ENCODE assay signal across 8 mouse cellular contexts in the genomic region with DNA sequence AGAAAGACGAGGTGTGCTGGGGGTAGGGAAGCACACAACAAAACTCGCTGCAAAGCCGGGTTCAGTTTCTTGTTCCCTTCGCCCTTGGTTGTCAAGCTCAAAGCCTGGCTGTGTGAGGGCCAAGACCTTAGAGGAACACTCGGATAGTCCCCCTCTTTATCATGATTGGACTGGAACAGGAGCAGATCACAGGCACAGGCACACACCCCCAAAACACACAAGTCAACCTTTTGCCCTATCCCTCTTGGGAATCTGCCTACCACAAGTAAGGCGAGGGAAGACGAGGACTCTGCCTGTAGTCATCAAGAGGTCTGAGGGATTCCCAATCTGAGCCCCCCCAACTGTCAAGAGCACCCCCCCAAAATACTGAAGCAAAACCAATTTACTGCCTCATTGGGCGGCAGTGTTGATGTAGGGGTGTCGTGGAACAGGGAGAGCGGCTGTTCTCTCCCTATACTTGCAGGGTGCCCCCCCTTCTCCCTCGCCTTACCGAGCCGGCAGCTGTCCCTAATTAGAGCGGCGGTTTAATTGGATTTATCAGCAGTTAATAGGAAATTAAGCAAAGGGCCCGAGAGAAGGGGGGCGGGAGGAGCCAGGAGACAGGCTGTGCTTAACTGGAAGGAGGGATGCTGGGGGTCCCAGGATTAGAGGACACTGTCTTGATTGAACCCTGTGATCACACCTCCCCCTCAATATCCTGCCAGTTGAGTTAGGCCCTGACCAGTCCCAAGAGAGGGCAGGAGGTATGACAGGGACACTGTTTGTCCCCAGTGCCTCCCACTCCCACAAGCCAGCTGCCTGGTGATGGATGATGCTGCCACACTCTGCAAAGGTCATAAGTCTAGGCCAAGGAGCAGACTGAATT. TPM values are rescaled to one million over a fixed set of nuclear protein-coding genes. Genes with fewer than 3 reads are reported as not detected.
A peak's percentile ranks its signal among the peaks of the same experiment; 100 is the strongest.
DNase-seq lines count a peak whose midpoint lies in the region; ATAC-seq and TF ChIP-seq lines count a peak whose summit lies in the region.

No protein-coding gene starts in this region.

- H3K4me2 ChIP-seq in liver, embryonic 12.5 days = peak overlapping the region; percentile 76
- H3K4me2 ChIP-seq in liver, postnatal 0 days (ENCODE audit: low read depth, low read length) = no peak overlapping the region
- peak overlapping the region; percentile 80 for H3K4me2 ChIP-seq in intestine, embryonic 15.5 days (replicated peaks)

- DNase-seq in liver, postnatal 0 days = no peak
- DNase-seq in embryo, embryonic 10 days (ENCODE audit: low spot score) = peak; percentile 72
- peak; percentile 74 for DNase-seq in retina, embryonic 14.5 days (ENCODE audit: low spot score)
- no peak for DNase-seq in urinary bladder, adult 2 months (ENCODE audit: low spot score)
- no peak for DNase-seq in left cerebral cortex, postnatal 25 days (ENCODE audit: low spot score in 2 of 2)

- no peaks in the 10 kb centered on the region for H3K36me3 ChIP-seq in liver, embryonic 12.5 days
- no peaks in the 10 kb centered on the region for H3K36me3 ChIP-seq in liver, postnatal 0 days (replicated peaks; ENCODE audit: insufficient read depth, low read length)
- no peaks in the 10 kb centered on the region for H3K36me3 ChIP-seq in intestine, embryonic 15.5 days

- no peak overlapping the region for H3K9ac ChIP-seq in liver, embryonic 12.5 days
- H3K9ac ChIP-seq in liver, postnatal 0 days (replicated peaks) = no peak overlapping the region
- H3K9ac ChIP-seq in intestine, embryonic 15.5 days = no peak overlapping the region

- no peak for ATAC-seq in liver, embryonic 12.5 days
- no peak for ATAC-seq in liver, postnatal 0 days
- ATAC-seq in intestine, embryonic 15.5 days = no peak
- no peak for ATAC-seq in activated CD4-positive, CD25-positive, alpha-beta regulatory T cell, adult 4 months

- H3K27ac ChIP-seq in liver, embryonic 12.5 days = no peak overlapping the region
- no peak overlapping the region for H3K27ac ChIP-seq in liver, postnatal 0 days (ENCODE audit: low read depth)
- no peak overlapping the region for H3K27ac ChIP-seq in intestine, embryonic 15.5 days

- peaks cover 88% of the 10 kb centered on the region for H3K27me3 ChIP-seq in liver, embryonic 12.5 days (replicated peaks)
- peaks cover 68% of the 10 kb centered on the region for H3K27me3 ChIP-seq in liver, postnatal 0 days (ENCODE audit: insufficient read depth, low read length)
- H3K27me3 ChIP-seq in intestine, embryonic 15.5 days (replicated peaks) = peaks cover 65% of the 10 kb centered on the region

- H3K4me3 ChIP-seq in liver, embryonic 12.5 days = peak overlapping the region; percentile 46
- no peak overlapping the region for H3K4me3 ChIP-seq in liver, postnatal 0 days (ENCODE audit: low read depth, low read length)
- H3K4me3 ChIP-seq in intestine, embryonic 15.5 days (replicated peaks) = peak overlapping the region; percentile 38; the same call in 1 of the 2 replicates

- H3K9me3 ChIP-seq in liver, embryonic 12.5 days (replicated peaks) = no peaks in the 10 kb centered on the region
- H3K9me3 ChIP-seq in liver, postnatal 0 days (ENCODE audit: low read length) = no peaks in the 10 kb centered on the region
- no peaks in the 10 kb centered on the region for H3K9me3 ChIP-seq in intestine, embryonic 15.5 days

- no peak for TF ChIP-seq CTCF in liver, postnatal 0 days (IDR thresholded peaks at IDR 0.05; ENCODE audit: low read depth)

- no peak for TF ChIP-seq EP300 in liver, postnatal 0 days (IDR thresholded peaks at IDR 0.05; ENCODE audit: low read depth)

- intact Hi-C loops in left cerebral cortex, postnatal 25 days (cut with DNase I) = loop anchor here (1.0 kb wide), 1 partner anchor 28 kb away; no protein-coding TSS in a partner anchor

- peaks cover 62% of the 10 kb centered on the region for H3K4me1 ChIP-seq in liver, embryonic 12.5 days
- H3K4me1 ChIP-seq in liver, postnatal 0 days (ENCODE audit: insufficient read depth) = peaks cover 37% of the 10 kb centered on the region
- peaks cover 56% of the 10 kb centered on the region for H3K4me1 ChIP-seq in intestine, embryonic 15.5 days (replicated peaks)

- 8% methylated on average over 17 of the region's 17 CpGs for WGBS in liver, embryonic 12.5 days (ENCODE audit: insufficient replicate concordance)
- 22% methylated on average over 16 of the region's 17 CpGs for WGBS in liver, postnatal 0 days (ENCODE audit: insufficient replicate concordance)
- WGBS in intestine, embryonic 15.5 days = 25% methylated on average over 17 of the region's 17 CpGs

RNA-seq across cellular contexts. Expression of gene Ndufa4l2, which starts 4.7 kb away (rescaled TPM):
- 12.9 and 14.8 TPM in 2 replicates for polyA plus RNA-seq in liver, embryonic 12.5 days (2016; fragmentation: Nextera tagmentation; extraction: Ambion mirVana)
- polyA plus RNA-seq in liver, postnatal 0 days (2015; fragmentation: Nextera tagmentation; extraction: Ambion mirVana) = 13.1 and 23.1 TPM in 2 replicates
- polyA plus RNA-seq in intestine, embryonic 15.5 days (2015; fragmentation: Nextera tagmentation; extraction: Ambion mirVana) = 52.7 and 53.8 TPM in 2 replicates
- polyA plus RNA-seq in urinary bladder, adult 2 months (2012; rRNA removed) = 21.2 and 32.1 TPM in 2 replicates
- 1 to 10 TPM; 2.9 to 6.7 TPM for total RNA-seq in left cerebral cortex, postnatal 25 days (2021)
- polyA plus RNA-seq in activated CD4-positive, CD25-positive, alpha-beta regulatory T cell, adult 4 months (2017; shearing (Covaris generic)) = not detected

RNA-seq across cellular contexts. Expression of gene Stac3, which starts 8.6 kb away (rescaled TPM):
- polyA plus RNA-seq in liver, embryonic 12.5 days (2016; fragmentation: Nextera tagmentation; extraction: Ambion mirVana) = 0.24 and 0.45 TPM in 2 replicates
- 0.21 and 0.57 TPM in 2 replicates for polyA plus RNA-seq in liver, postnatal 0 days (2015; fragmentation: Nextera tagmentation; extraction: Ambion mirVana)
- 0.41 and 0.74 TPM in 2 replicates for polyA plus RNA-seq in intestine, embryonic 15.5 days (2015; fragmentation: Nextera tagmentation; extraction: Ambion mirVana)
- 2.3 and 4.3 TPM in 2 replicates for polyA plus RNA-seq in urinary bladder, adult 2 months (2012; rRNA removed)
- total RNA-seq in left cerebral cortex, postnatal 25 days (2021) = 1 to 10 TPM; 4.3 to 5.6 TPM
- under 1 TPM in 1 of 2 experiments, not detected in 1; 0.92 TPM for polyA plus RNA-seq in activated CD4-positive, CD25-positive, alpha-beta regulatory T cell, adult 4 months (2017; shearing (Covaris generic))

RNA-seq across cellular contexts. Expression of gene Shmt2, which starts 12.2 kb away (rescaled TPM):
- 181 and 185 TPM in 2 replicates for polyA plus RNA-seq in liver, embryonic 12.5 days (2016; fragmentation: Nextera tagmentation; extraction: Ambion mirVana)
- 62.6 and 75.0 TPM in 2 replicates for polyA plus RNA-seq in liver, postnatal 0 days (2015; fragmentation: Nextera tagmentation; extraction: Ambion mirVana)
- 147 and 149 TPM in 2 replicates for polyA plus RNA-seq in intestine, embryonic 15.5 days (2015; fragmentation: Nextera tagmentation; extraction: Ambion mirVana)
- 58.7 and 63.9 TPM in 2 replicates for polyA plus RNA-seq in urinary bladder, adult 2 months (2012; rRNA removed)
- total RNA-seq in left cerebral cortex, postnatal 25 days (2021) = 10 to 100 TPM; 25.7 to 29.9 TPM
- 10 to 100 TPM; 34.2 to 50.7 TPM for polyA plus RNA-seq in activated CD4-positive, CD25-positive, alpha-beta regulatory T cell, adult 4 months (2017; shearing (Covaris generic))

RNA-seq across cellular contexts. Expression of gene Nxph4, which starts 24.3 kb away (rescaled TPM):
- polyA plus RNA-seq in liver, embryonic 12.5 days (2016; fragmentation: Nextera tagmentation; extraction: Ambion mirVana) = 0.10 and 0.23 TPM in 2 replicates
- polyA plus RNA-seq in liver, postnatal 0 days (2015; fragmentation: Nextera tagmentation; extraction: Ambion mirVana) = not detected in 2 replicates
- polyA plus RNA-seq in intestine, embryonic 15.5 days (2015; fragmentation: Nextera tagmentation; extraction: Ambion mirVana) = 4.9 and 5.7 TPM in 2 replicates
- polyA plus RNA-seq in urinary bladder, adult 2 months (2012; rRNA removed) = 0.04 and 0.07 TPM in 2 replicates
- 1 to 10 TPM; 5.5 to 6.9 TPM for total RNA-seq in left cerebral cortex, postnatal 25 days (2021)
- polyA plus RNA-seq in activated CD4-positive, CD25-positive, alpha-beta regulatory T cell, adult 4 months (2017; shearing (Covaris generic)) = not detected

Comparison
In these comparisons a context has a peak if more than half of its experiments do, and no peak if none do; other contexts are left out.
1. DNase-seq: peak in embryo, embryonic 10 days (single experiment) and retina, embryonic 14.5 days (single experiment); none in liver, postnatal 0 days (single experiment), urinary bladder, adult 2 months (single experiment) and left cerebral cortex, postnatal 25 days (0 of 2).
2. RNA of gene Ndufa4l2, which starts 4.7 kb away (polyA plus RNA-seq): 52.7 to 53.8 TPM in intestine, embryonic 15.5 days, 13.1 to 23.1 TPM in liver, postnatal 0 days, 21.2 to 32.1 TPM in urinary bladder, adult 2 months and 12.9 to 14.8 TPM in liver, embryonic 12.5 days; not detected in activated CD4-positive, CD25-positive, alpha-beta regulatory T cell, adult 4 months; every median in the first group is over 10 times any median in the second.